Mouse (Mus musculus) retina, adult 2 months (tissue): ENCODE data around the gene Rpl36a.

Experiments
- DNase-seq: peaks from one replicate; pipeline ENCODE4 v3.0.0-alpha.2; 2012; ENCODE audit warnings: low read depth, low spot score

Gene Rpl36a

DNA sequence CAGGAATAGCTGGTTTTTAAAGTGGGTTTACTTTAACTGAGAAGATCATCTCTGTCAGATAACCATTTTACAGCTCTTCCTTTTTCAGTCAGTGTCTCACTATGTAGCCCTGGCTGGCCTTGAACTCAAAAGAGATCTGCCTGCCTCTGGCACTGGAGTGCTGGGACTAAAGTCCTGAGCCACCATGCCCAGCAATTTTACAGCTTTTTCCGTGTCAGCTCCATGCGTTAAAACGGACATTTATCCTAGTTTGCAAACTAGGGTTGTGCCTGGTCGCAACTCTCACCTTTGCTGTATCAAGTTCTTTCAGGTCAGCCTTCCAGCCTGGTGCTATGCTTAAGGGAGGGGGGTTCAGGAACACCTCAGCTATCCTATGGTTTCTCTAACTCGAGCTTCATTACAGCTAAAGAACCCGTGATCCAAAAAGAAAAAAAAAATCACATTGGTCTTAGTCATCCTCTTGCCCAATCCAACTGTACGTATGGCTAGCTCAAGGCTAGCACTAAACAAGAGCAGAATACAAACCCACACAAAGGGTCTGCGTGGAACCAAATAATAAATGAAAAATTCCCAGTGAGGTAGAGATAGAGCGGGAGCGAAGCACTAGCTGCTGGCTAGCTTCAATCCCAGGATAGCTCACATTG is 14.6 kb downstream of the Rpl36a start:
- no peak for DNase-seq

GRCm38 (mm10) chrX:134600659-134601379 is 15.4 kb downstream of the Rpl36a start, which contains the start of the genes Gla and Hnrnph2:
Gla (minus strand) TSS chrX:134601125.
Hnrnph2 (plus strand) TSS chrX:134601179.
- DNase-seq = peak; percentile 92

DNA sequence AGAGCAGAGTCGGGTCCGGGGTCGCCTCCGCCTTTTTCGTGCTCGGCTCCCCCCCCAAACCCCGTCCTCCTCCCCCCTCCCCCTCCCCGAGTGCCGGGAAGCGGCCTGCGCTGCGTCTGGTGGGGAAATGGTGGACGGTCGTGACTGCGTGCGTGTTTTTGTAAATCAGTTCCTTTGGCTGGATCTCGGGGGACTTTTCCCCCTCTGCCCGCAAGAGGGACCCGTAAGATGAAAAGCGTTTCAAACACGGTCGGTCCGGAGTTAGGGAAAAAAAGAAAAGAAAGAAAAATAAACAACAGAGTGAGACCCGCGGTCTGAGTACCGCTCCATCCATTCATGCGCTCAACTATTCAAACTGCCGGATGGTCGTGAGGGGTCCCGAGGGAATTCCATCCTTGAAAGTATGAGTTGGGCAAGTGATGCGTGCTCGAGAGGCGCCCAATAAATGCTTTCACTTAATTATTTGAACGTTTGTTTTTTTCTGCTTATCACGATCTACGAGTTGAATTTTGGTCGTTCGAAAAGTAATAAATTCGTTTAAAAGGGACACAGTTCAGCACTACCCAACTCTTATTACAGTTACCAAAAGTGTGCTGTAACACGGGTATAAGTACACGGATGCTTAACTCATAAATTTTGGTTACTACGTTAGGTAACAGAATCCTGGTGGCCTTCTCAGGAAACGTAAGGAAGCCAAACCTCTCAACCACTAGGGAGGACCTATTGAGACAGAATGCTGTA is 16.1 kb downstream of the Rpl36a start:
- DNase-seq = no peak

- DNase-seq = no peak
Observed at GRCm38 (mm10) chrX:134609472-134609871, 24.0 kb downstream of the Rpl36a start.

- no peak for DNase-seq
Observed at GRCm38 (mm10) chrX:134610984-134611383, 25.5 kb downstream of the Rpl36a start.

DNA sequence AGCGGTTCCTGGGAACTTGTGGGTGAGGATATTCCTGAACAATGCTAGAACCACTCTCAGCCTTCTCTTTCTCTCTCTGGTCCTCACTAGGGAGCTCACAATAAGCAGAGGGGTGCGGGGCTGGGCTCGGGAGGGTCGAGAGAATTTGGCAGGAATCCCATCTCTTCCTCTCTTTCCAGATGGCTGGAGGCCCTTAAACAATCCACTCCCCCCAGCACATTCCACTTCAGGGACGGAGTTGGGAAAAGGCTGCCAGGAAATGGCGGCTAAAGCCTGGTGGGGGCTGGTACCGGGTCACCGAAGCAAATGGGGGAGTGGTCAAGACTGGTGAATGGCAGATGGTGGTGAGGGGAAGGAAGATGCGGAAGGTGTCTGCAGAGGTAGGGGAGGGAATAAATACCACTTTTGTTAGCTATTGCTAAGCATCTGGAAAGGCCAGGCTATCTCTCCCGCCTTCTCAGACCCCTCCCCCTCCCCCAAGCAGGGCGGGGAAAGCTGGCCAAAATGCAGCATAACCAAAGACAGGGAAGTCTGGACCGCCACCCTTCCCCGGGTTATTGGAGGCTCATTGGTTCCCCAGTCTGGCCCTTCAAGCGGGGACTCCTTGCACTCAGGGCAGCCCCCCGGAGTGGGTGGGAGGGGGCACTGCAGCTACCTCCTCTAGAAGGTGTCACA is 27.0 kb downstream of the Rpl36a start:
- no peak for DNase-seq

- DNase-seq = no peak
Observed at GRCm38 (mm10) chrX:134614306-134614705, 28.9 kb downstream of the Rpl36a start.

DNA sequence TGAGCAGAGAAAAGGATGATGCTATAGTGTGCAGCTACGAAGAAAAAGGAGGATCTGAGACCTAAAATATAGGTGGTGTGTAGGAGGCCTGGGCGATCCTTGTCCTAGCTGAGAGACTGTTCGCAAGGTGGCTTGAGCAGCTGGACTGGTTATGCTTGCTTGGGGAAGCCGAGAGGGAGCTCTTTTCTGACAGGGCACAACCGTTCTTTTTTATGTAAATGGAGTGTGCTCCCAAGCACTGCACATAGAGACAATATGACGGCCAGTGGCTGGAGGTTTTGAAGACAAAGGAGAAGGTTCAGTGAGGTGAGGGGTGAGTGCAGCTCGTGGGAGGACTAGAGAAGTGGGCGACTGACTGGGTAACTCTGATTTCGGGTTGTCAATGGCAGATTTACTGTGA is 34.2 kb downstream of the Rpl36a start:
- DNase-seq = no peak

DNA sequence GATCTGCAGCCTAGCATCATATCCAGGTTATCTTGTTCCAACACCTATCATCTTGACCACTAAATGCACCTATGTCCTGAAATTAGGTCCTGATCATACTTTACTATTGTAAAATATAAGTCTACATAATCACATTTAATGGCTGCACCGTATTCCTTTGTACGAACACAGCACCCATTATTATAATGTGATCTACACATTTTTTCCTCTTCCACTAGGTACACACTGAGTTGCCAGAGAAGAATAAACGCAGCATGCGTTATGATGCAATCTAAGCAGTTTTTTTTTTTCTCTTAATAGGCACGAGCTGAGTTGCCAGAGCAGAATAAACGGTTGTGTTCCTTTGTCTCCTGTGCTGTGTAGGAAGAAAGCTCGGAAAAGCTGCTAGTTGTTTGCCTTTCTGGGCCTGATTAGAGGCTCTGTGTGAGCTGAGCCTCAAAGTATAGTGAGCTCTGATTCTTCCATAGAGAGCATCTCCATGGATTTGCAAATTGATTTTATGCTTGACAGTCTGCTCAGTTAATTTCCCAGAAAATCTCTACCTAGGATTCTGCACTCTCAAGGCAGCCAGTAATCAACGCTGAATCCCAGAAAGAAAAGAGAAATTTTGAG is 34.9 kb downstream of the Rpl36a start:
- no peak for DNase-seq

DNA sequence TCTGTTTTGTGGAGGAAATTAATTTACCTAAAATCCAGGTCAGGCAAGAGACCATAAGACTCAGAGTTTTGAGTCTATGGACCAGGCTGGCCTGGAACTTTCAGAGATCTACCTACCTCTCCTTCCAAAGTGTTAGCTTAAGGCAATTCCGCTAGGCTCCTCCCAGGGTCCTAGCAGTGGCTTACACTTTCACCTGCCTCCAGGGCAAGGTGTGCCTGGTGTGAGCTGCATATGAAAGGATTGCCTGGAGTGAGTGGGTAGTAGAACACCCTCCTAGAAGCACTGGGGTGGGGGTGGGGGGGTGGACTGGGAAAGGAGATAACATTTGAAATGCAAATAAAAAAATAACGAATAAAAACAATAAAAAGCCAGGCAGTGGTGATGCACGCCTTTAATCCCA is 36.2 kb downstream of the Rpl36a start:
- no peak for DNase-seq

- DNase-seq = no peak
Observed at GRCm38 (mm10) chrX:134623350-134623749, 37.9 kb downstream of the Rpl36a start.

- DNase-seq = no peak
Observed at GRCm38 (mm10) chrX:134628200-134628599, 42.7 kb downstream of the Rpl36a start.

DNA sequence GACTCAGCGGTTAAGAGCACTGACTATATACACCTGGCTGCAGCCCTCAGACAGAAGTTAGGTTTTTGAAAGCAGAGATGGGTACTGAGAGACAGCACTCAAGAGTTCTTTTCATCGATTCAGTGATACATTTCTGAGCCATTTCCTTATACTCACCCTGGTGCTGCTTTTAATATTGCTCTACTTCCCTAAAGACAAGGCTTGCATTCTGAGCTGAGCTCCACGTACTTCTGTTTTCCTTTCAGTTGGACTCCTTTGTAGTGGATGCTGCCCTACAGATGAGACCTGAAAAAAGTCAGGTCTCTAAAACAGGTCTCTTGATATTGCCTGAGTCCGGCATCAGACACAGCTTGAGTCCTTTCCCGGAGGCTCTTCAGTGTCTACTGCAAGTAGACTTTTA is 47.3 kb downstream of the Rpl36a start:
- DNase-seq = no peak

- DNase-seq = no peak
Observed at GRCm38 (mm10) chrX:134635111-134635510, 49.7 kb downstream of the Rpl36a start.

GRCm38 (mm10) chrX:134635860-134636259 is 50.4 kb downstream of the Rpl36a start:
- no peak for DNase-seq
